Mouse (Mus musculus) forebrain, embryonic 14.5 days (tissue): ENCODE data around the gene Ube2l6. TPM values are rescaled to one million over a fixed set of nuclear protein-coding genes. Genes with fewer than 3 reads are reported as not detected.

ENCODE experiments used
- ATAC-seq: fragments of 200-750 bp; cut with Nextera tagmentation; 2 replicates; pipeline ENCODE4 v1.8.0; 2017; ENCODE audit warnings: mild to moderate bottlenecking, moderate library complexity
- DNase-seq: peaks from one replicate; pipeline ENCODE4 v3.0.0-alpha.2; 2015; ENCODE audit warnings: low spot score
- H3K27ac ChIP-seq: fragments of 300-500 bp; sonication (generic); 2 replicates; pipeline ENCODE4 v1.5.1; 2014; ENCODE audit warnings: low read depth, mild to moderate bottlenecking, control low read depth, low read length, moderate library complexity
- H3K27me3 ChIP-seq: fragments of 300-500 bp; sonication (generic); replicated peaks from 2 replicates; pipeline ENCODE4 v1.6.1; 2014; ENCODE audit warnings: low read length, control low read depth, mixed read lengths; ENCODE audit not compliant: control insufficient read depth, insufficient read depth
- H3K36me3 ChIP-seq: fragments of 300-500 bp; sonication (generic); 2 replicates; pipeline ENCODE4 v1.6.1; 2014; ENCODE audit warnings: low read length, control low read depth; ENCODE audit not compliant: control insufficient read depth, insufficient read depth
- H3K4me1 ChIP-seq: fragments of 300-500 bp; sonication (generic); 2 replicates; pipeline ENCODE4 v1.6.1; 2014; ENCODE audit warnings: antibody characterized with exemption, low read length, control low read depth; ENCODE audit not compliant: control insufficient read depth, insufficient read depth
- H3K4me2 ChIP-seq: fragments of 300-500 bp; sonication (generic); 2 replicates; pipeline ENCODE4 v1.6.1; 2014; ENCODE audit warnings: mild to moderate bottlenecking, control low read depth, low read length
- H3K4me3 ChIP-seq: fragments of 300-500 bp; sonication (generic); 2 replicates; pipeline ENCODE4 v1.5.1; 2014; ENCODE audit warnings: low read depth, low read length, control low read depth
- H3K9ac ChIP-seq: fragments of 300-500 bp; sonication (generic); 2 replicates; pipeline ENCODE4 v1.6.1; 2014; ENCODE audit warnings: mild to moderate bottlenecking, low read length, control low read depth, moderate library complexity
- H3K9me3 ChIP-seq: fragments of 300-500 bp; sonication (generic); replicated peaks from 2 replicates; pipeline ENCODE4 v1.6.1; 2016; ENCODE audit warnings: low read length, control low read depth, mixed read lengths; ENCODE audit not compliant: control insufficient read depth
- WGBS: fragments of 180-500 bp; shearing (Covaris S2); extraction: QIAGEN DNeasy Blood & Tissue Kit; methylation state at CpG from one replicate; pipeline ENCODE4 v1.1.7; 2014; 5-methylcytosine and 5-hydroxymethylcytosine counted together
- polyA plus RNA-seq: library from polyadenylated mRNA; unstranded; fragments of >200 nt; fragmentation: Nextera tagmentation; extraction: Ambion mirVana; gene quantifications from 2 replicates; pipeline ENCODE4 v1.2.1, GENCODE M21; 2014

Gene Ube2l6
- polyA plus RNA-seq, 1 experiment from 2014 or later, result 21.8 TPM

DNA sequence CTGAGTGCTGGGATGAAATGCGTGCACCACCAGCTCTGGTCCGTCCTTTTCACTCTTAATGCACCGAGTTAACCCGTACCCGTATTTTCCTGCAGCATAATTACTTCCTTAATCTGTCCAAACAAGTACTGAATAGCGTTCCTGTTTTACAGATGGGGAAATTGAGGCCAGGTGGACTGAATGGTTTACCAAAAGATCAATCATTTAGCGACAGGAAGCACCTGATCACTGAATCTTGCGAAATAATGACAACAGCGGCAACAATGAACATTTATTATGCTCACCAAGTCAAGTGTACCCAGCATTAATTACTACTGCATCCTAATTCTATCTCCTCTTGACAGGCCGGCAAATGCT is 39.9 kb downstream of the Ube2l6 start, which contains the start of gene Slc43a1:
TSS of gene Slc43a1 (plus strand) at position 258 of the 357 bp plus-strand sequence.
- H3K36me3 ChIP-seq, result no peaks in the 10 kb centered on the region
- WGBS, result 10% methylated on average over 10 of the region's 10 CpGs
- peaks cover 5% of the 10 kb centered on the region; the same call in 1 of the 2 replicates for H3K4me1 ChIP-seq
- no peak within 1 kb of the TSS for H3K27ac ChIP-seq
- H3K4me3 ChIP-seq, result peak within 1 kb of the TSS; percentile 55
- H3K4me2 ChIP-seq, result peak within 1 kb of the TSS; percentile 97
- H3K9me3 ChIP-seq, result no peaks in the 10 kb centered on the region
- no peak for ATAC-seq
- H3K27me3 ChIP-seq, result peaks cover 12% of the 10 kb centered on the region
- H3K9ac ChIP-seq, result peak within 1 kb of the TSS; percentile 67
- DNase-seq, result no peak

DNA sequence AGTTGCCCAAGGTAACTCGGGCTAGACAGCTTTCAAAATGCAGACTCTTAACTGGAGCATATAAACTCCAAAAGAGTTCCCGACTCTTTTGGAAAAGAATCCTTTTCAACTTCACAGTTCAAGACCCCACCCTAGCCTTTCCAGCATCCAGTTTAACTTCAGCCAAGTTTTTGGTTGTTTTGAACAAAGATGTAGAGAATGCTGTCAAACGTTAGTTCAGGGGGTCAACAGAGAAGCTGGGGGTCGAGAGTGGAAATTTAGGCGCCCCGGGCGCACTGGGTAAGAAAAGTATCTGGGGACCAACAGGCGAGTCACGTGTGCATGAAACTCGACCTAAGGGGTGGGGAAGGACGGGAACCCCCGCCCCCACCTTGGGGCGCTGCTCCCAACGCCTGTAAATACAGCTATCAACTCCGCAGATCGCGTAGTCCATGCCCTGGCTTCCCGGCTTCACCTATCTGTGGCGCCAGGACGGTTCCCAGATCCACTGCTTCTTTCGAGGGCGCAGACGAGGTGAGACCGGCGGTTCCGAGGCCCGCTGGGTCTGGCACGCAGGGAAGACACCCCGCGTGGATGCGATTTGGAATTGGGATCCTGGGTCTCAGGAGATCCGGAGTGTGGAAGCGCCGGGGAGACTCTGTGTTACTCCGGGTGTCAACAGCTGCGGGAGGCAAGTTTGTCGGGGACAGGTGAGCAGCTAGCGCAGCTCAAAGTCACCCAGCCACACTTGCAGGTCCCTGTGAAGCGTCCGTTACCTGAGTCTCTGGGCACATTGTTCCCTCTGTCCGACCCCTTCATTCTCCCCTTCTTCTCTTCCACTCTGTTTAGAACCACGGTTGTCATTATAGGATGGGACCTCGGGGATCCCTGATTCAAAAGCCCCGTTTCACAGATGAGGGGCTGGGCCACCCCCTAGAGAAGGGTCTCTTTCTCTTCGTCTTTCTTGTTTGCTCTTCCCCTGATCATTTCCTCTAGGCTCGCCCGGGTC is 40.7 kb downstream of the Ube2l6 start:
- peaks cover 12% of the 10 kb centered on the region for H3K27me3 ChIP-seq
- under 1% methylated on average over 47 of the region's 47 CpGs for WGBS

DNA sequence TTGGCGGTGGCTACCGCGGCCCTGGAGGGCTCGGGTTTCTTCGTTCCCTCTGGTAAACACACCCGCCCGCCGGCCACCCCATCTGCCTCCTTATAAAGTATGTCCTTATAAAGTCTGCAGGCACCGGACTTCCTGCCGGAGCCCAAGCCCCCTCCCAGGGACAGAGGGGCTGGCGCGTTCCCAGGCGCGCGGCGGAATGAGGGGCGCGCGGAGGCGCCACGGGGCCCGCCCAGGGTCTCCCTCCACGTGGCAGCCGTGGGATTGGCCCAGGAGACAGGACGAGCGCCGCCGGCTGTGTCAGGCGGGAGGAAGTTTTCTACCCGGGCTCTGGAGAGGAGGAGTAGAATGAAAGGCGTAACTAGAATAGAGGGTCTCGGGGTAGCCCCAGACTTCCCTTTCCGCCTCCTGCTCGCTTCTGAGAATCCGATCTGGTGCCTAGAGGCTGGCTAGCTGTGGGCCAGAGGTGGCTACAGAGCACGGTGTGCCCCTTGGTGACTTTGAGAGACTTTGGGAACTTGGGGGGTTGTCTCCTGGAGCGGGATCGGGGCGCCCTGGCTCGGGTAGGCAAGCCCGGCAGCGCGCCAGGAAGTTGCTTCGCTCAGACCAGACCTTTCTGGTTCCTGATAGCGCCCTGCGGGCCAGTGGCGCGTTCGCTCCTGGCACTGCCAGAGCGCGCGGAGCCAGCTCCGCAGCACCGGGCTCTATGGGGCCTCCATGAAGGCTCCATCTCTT is 41.6 kb downstream of the Ube2l6 start:
- under 1% methylated on average over 54 of the region's 54 CpGs for WGBS
- peaks cover 12% of the 10 kb centered on the region for H3K27me3 ChIP-seq
- ATAC-seq (peak; percentile 90), DNase-seq (peak; percentile 77)
- H3K4me2 ChIP-seq, result peak overlapping the region; percentile 97
- peak overlapping the region; percentile 67 for H3K9ac ChIP-seq
- no peaks in the 10 kb centered on the region for H3K9me3 ChIP-seq
- H3K4me3 ChIP-seq, result peak overlapping the region; percentile 55
- H3K4me1 ChIP-seq, result peaks cover 5% of the 10 kb centered on the region; the same call in 1 of the 2 replicates
- H3K36me3 ChIP-seq, result no peaks in the 10 kb centered on the region
- peak overlapping the region; percentile 48 for H3K27ac ChIP-seq

More for the DNA sequence above, 40.7 kb downstream of the Ube2l6 start:
- H3K27ac ChIP-seq, result no peak overlapping the region
- H3K4me1 ChIP-seq, result peaks cover 5% of the 10 kb centered on the region; the same call in 1 of the 2 replicates
- H3K4me2 ChIP-seq, result peak overlapping the region; percentile 97
- DNase-seq, result no peak
- H3K9me3 ChIP-seq, result no peaks in the 10 kb centered on the region
- H3K4me3 ChIP-seq, result peak overlapping the region; percentile 55
- peak overlapping the region; percentile 67 for H3K9ac ChIP-seq
- no peak; the same call in none of the 2 replicates for ATAC-seq
- H3K36me3 ChIP-seq, result no peaks in the 10 kb centered on the region

DNA sequence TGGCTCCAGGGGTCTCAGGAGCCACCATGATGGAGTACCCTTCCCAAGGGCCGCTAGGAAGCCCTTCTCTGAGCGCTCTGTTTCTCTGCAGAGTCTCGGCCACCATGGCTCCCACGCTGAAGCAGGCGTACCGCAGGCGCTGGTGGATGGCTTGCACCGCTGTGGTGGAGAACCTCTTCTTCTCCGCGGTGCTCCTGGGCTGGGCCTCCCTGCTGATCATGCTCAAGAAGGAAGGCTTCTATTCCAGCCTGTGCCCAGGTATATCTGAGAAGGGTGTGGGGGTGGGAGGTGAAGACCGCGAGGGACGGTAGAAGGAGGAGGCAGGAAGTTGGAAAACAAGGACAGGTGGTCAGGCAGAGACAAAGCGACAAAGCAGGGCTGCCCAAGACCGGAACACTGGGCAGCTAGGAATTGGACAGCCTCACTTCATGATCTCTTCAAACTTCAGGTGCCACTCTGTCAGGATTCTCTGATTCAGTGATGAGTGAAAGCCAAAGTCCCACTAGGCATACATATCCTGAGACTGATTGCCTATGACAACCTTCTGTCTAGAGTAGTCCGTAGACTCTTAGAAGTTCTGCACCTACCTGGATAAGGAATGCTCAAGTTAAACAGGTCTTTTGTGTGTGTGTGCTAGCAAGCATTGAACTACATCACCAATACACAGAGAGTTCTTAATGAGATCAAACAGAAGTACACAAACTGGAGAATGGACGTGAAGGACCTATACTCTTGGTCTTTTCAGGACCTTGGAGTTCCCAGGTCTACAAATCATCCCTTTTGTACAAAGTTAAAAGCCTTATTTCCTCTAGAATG is 42.3 kb downstream of the Ube2l6 start:
- peak overlapping the region; percentile 67 for H3K9ac ChIP-seq
- H3K4me2 ChIP-seq, result peak overlapping the region; percentile 97
- WGBS, result 7% methylated on average over 17 of the region's 17 CpGs
- peak overlapping the region; percentile 55 for H3K4me3 ChIP-seq
- peaks cover 12% of the 10 kb centered on the region for H3K27me3 ChIP-seq
- DNase-seq (no peak), ATAC-seq (no peak)
- H3K4me1 ChIP-seq, result peaks cover 5% of the 10 kb centered on the region; the same call in 1 of the 2 replicates
- H3K27ac ChIP-seq, result peak overlapping the region; percentile 48; the same call in 1 of the 2 replicates
- no peaks in the 10 kb centered on the region for H3K9me3 ChIP-seq
- no peaks in the 10 kb centered on the region for H3K36me3 ChIP-seq

DNA sequence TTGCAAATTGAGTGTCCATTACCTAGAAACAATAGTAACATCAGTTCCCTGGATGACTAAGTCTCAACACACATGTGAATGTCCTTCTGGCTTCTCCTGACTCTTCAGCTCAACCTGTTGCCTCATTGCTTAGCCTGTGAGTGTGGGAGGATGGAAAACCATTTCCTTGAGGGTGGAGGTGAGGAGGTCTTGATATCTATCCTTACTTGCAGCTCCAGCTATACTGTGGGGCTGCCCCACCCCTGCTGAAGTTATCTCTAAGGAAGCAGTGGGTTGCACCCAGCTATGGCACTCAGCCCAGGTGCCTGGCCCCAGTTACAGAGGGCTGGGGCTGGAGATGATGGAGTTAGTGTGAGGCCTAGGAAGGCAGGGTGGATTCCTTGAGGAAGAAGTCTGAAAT is 43.3 kb downstream of the Ube2l6 start:
- no peak overlapping the region for H3K4me3 ChIP-seq
- no peak overlapping the region for H3K27ac ChIP-seq
- no peaks in the 10 kb centered on the region for H3K9me3 ChIP-seq
- no peaks in the 10 kb centered on the region for H3K36me3 ChIP-seq
- H3K4me2 ChIP-seq, result peak overlapping the region; percentile 97; the same call in 1 of the 2 replicates
- no peak for ATAC-seq
- peaks cover 12% of the 10 kb centered on the region for H3K27me3 ChIP-seq
- H3K4me1 ChIP-seq, result peaks cover 5% of the 10 kb centered on the region; the same call in 1 of the 2 replicates
- no peak overlapping the region for H3K9ac ChIP-seq
- DNase-seq, result no peak

DNA sequence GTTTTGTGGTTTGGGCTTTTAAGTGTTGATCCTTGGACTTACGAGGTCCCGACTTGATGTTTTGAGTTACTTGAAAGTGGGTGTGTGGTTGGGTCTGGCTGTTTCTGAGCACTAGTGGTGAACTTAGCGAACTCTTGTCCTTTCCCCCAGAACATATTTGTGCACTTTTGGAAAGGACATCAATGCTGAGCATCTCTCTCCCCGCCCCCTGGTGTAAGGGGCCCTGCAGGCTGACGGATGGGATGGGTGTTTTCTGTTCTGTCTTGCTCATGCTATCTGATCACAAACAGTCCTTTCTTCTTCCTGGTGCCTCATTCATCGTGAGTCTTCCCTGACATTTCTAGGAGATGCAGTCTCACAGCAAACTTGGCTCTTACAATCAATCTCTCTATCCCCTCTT is 45.0 kb downstream of the Ube2l6 start:
- ATAC-seq, result no peak
- Histone ChIP-seq H3K27ac (no peak overlapping the region), H3K36me3 (no peaks in the 10 kb centered on the region), H3K9ac (no peak overlapping the region), H3K27me3 (peaks cover 7% of the 10 kb centered on the region), H3K4me1 (peaks cover 5% of the 10 kb centered on the region; the same call in 1 of the 2 replicates), H3K4me3 (no peak overlapping the region), H3K4me2 (no peak overlapping the region), H3K9me3 (no peaks in the 10 kb centered on the region)
- DNase-seq, result no peak
- 84% methylated on average over 6 of the region's 6 CpGs for WGBS

DNA sequence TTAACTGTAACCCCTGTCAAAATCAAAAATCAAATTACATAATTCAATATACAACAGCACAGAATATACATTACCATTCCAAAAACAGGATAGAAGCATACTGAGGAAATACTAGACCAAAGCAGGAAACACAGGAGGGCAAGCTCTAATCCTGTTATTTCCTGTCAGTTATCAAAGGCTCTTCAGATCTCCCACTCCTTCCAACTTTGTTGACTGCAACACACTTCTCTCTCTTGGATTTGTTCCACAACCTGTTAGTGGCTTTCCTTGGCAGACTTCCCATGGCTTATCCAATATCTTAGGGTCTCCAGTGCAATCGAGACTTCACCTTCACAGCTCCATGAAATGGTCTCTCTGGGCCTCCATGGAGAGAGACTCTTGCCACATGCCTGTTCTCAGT is 46.6 kb downstream of the Ube2l6 start:
- Histone ChIP-seq H3K4me2 (no peak overlapping the region), H3K9me3 (no peaks in the 10 kb centered on the region), H3K36me3 (0 out of 2 replicates have a peak, but pooled peaks cover 3% of the 10 kb centered on the region), H3K9ac (no peak overlapping the region), H3K27me3 (no peaks in the 10 kb centered on the region), H3K27ac (no peak overlapping the region), H3K4me1 (no peaks in the 10 kb centered on the region; the same call in 1 of the 2 replicates), H3K4me3 (no peak overlapping the region)
- no peak for DNase-seq
- ATAC-seq, result no peak
- WGBS, result 71% methylated on average over 1 of the region's 1 CpGs

DNA sequence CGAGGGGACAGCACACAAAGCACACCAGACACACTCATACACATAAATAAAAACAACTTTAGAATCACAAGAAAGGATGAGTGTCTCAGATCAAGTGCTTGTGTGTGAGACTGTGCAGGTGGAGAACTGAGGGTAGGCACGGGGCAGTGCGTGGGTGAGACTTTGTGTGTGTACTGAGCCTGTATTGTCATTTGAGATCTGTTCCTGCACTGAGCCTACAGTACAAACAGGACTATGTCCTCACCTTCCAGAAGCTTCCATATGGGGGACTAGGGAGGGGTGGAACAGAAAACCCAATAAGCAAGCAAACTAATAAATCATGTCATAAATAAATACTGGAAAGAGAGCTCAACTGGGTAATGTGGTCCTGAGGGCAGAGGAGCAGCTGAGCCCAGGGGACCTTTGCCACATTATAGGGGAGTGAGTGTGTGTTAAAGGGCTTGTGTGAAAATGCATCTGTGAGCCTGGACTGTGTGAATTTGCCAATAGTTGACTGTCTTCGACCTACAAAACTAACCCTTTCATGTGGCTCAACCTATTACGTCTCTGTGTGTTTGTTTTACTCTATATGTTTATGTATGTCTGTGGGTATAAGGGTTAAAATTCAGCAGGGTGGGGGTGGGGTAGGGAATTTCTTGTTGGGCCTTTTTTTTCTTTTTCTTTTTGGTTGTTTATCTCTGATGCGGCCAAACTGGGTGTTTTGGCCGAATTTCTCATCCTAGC is 51.9 kb downstream of the Ube2l6 start:
- H3K4me2 ChIP-seq, result no peak overlapping the region
- H3K4me1 ChIP-seq, result no peaks in the 10 kb centered on the region
- 0 out of 2 replicates have a peak, but pooled peaks cover 3% of the 10 kb centered on the region for H3K36me3 ChIP-seq
- H3K9me3 ChIP-seq, result no peaks in the 10 kb centered on the region
- H3K9ac ChIP-seq, result no peak overlapping the region
- H3K4me3 ChIP-seq, result no peak overlapping the region
- ATAC-seq (no peak), DNase-seq (no peak)
- no peaks in the 10 kb centered on the region for H3K27me3 ChIP-seq
- no peak overlapping the region for H3K27ac ChIP-seq
- WGBS, result 65% methylated on average over 7 of the region's 7 CpGs
